Mouse (Mus musculus) kidney, adult 2 months (tissue): ENCODE data around the gene Dnah2.

ENCODE experiments used
- CTCF ChIP-seq: fragments of 200-500 bp; conservative IDR thresholded peaks from 2 replicates; pipeline ENCODE4 v1.5.1; 2011; ENCODE audit warnings: low read depth, mild to moderate bottlenecking, control low read depth, low read length, moderate library complexity, mixed read lengths; ENCODE audit not compliant: insufficient read depth, insufficient read length
- POLR2A ChIP-seq: fragments of 200-500 bp; IDR thresholded peaks from one replicate; pipeline ENCODE4 v1.6.1; 2011; ENCODE audit warnings: low read depth, low read length, control low read depth

GRCm38 (mm10) chr11:69416509-69416908 lies 132.4 kb downstream of the Dnah2 start:
- no peak for TF ChIP-seq POLR2A
- no peak for TF ChIP-seq CTCF
